Mouse (Mus musculus): Measurements from ENCODE around the gene Mettl27. TPM values are rescaled to one million over a fixed set of nuclear protein-coding genes. Genes with fewer than 3 reads are reported as not detected.

Gene Mettl27
- polyA plus RNA-seq, 1 experiment from 2014 or later, result 8.4 TPM

DNA sequence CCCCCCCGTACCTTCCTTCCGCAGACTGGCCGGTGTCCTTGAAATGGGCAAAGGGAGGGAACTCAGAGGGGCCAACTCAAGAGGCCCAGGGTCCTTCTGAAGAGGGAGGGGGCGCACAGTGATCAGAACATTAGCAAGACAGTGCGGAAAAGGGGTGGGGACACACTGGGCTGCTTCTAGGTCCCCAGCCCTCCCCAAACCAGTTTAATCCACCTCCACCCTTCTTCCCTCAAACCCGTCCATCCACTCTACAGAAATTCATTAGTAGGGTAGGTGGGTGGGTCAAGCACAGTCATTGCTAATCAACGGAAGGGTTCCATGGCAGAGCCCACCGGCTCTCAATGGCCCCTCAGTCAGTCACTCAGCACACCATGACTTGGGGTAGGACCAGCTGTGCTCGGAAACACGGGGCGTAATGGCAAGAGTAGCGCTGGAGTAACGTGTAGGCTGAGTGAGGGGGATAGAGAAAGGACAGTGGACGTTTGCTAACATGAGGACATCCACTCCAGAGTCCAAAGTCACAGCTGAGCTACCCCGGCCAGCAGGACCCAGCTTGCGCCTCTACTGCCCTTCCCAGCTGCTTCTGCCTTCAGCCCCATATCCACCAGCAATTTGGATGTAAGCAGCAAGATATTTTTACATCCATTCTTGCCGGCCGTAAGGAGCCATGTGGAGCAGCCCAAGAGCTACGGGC lies 13.2 kb downstream of the Mettl27 start:
- WGBS, result 48% methylated on average over 17 of the region's 19 CpGs
- Histone ChIP-seq H3K27ac (ENCODE audit: low read length) (no peak overlapping the region), H3K4me3 (replicated peaks; ENCODE audit: low read length) (no peak overlapping the region), H3K36me3 (ENCODE audit: control insufficient read depth, insufficient read depth) (no peaks in the 10 kb centered on the region), H3K4me2 (ENCODE audit: low read length) (no peak overlapping the region), H3K27me3 (replicated peaks; ENCODE audit: control insufficient read depth, insufficient read depth, low read length) (peaks cover 24% of the 10 kb centered on the region), H3K4me1 (replicated peaks; ENCODE audit: control insufficient read depth, insufficient read depth, low read length) (no peaks in the 10 kb centered on the region), H3K9me3 (ENCODE audit: control insufficient read depth, low read length) (no peaks in the 10 kb centered on the region), H3K9ac (replicated peaks; ENCODE audit: low read depth, low read length) (no peak overlapping the region)
- no peak for ATAC-seq

- Histone ChIP-seq H3K4me3 (replicated peaks; ENCODE audit: low read length) (no peak overlapping the region), H3K9me3 (ENCODE audit: control insufficient read depth, low read length) (no peaks in the 10 kb centered on the region), H3K4me1 (replicated peaks; ENCODE audit: control insufficient read depth, insufficient read depth, low read length) (no peaks in the 10 kb centered on the region), H3K27ac (ENCODE audit: low read length) (no peak overlapping the region), H3K4me2 (ENCODE audit: low read length) (no peak overlapping the region), H3K36me3 (ENCODE audit: control insufficient read depth, insufficient read depth) (no peaks in the 10 kb centered on the region), H3K9ac (replicated peaks; ENCODE audit: low read depth, low read length) (no peak overlapping the region), H3K27me3 (replicated peaks; ENCODE audit: control insufficient read depth, insufficient read depth, low read length) (peaks cover 24% of the 10 kb centered on the region)
- 17% methylated on average over 43 of the region's 43 CpGs for WGBS
- no peak for ATAC-seq
Observed at GRCm38 (mm10) chr5:134946063-134946856, 14.1 kb downstream of the Mettl27 start.

DNA sequence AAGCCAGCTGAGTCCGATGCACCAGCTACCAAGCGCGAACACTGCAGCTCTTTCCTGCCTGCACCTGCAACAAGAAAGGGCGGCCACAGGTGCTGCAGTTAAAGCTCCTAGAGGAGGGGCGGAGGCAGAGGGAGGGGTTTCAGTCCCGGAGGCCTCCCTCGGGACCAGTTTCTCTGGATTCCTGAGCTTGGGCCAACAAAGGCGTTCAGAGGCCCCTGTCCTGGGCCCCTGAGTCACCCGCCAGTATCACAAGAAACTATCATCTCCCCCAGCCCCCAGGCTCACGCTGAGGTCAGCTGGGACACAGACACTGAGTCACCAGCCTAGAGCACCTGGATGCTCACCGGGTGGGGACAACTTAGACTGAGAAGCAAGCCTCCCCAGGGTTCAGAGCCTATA lies 14.7 kb downstream of the Mettl27 start, which contains the start of gene Cldn4:
TSS of gene Cldn4 (minus strand) at position 78 of the 399 bp plus-strand sequence.
- Histone ChIP-seq H3K36me3 (ENCODE audit: control insufficient read depth, insufficient read depth) (no peaks in the 10 kb centered on the region), H3K27me3 (replicated peaks; ENCODE audit: control insufficient read depth, insufficient read depth, low read length) (peaks cover 24% of the 10 kb centered on the region), H3K4me2 (ENCODE audit: low read length) (no peak within 1 kb of the TSS), H3K4me3 (replicated peaks; ENCODE audit: low read length) (no peak within 1 kb of the TSS), H3K27ac (ENCODE audit: low read length) (no peak within 1 kb of the TSS), H3K9me3 (ENCODE audit: control insufficient read depth, low read length) (no peaks in the 10 kb centered on the region), H3K9ac (replicated peaks; ENCODE audit: low read depth, low read length) (no peak within 1 kb of the TSS), H3K4me1 (replicated peaks; ENCODE audit: control insufficient read depth, insufficient read depth, low read length) (no peaks in the 10 kb centered on the region)
- 10% methylated on average over 11 of the region's 11 CpGs for WGBS
- no peak for ATAC-seq

DNA sequence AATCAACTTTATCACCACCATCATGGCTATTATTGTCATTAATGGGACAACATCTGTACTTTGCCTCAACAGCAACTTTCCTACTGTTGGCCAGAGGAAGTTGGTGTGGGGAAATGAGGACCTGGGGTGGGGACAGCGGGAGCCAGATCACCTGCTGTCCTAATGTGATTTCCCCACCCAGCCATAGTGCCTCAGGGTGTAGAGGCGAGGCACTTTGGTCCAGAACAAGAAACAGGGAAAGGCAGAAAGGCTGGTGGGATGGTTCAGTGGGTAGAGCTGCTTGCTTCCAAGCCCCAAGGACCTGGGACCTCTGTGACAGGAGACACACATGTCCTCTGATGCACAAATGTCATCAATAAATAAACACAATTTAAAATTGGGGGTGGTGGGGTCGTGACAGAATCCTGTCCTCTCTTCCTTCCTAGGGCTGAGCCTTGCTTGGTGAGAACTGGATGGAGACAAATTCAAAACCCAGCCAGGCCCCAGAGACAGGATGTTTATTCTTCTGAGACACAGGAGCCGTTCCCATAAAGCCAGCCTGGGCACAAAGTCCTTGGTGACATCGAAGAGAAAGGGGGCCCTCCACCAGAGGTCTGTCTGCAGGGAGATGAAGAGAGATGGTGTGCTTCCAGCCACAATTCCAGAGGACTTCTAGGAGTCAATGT lies 15.4 kb downstream of the Mettl27 start:
- 72% methylated on average over 5 of the region's 5 CpGs for WGBS
- H3K4me3 ChIP-seq (replicated peaks; ENCODE audit: low read length), result no peak overlapping the region
- H3K4me1 ChIP-seq (replicated peaks; ENCODE audit: control insufficient read depth, insufficient read depth, low read length), result no peaks in the 10 kb centered on the region
- H3K27ac ChIP-seq (ENCODE audit: low read length), result no peak overlapping the region
- no peaks in the 10 kb centered on the region for H3K36me3 ChIP-seq (ENCODE audit: control insufficient read depth, insufficient read depth)
- H3K9ac ChIP-seq (replicated peaks; ENCODE audit: low read depth, low read length), result no peak overlapping the region
- peaks cover 24% of the 10 kb centered on the region for H3K27me3 ChIP-seq (replicated peaks; ENCODE audit: control insufficient read depth, insufficient read depth, low read length)
- H3K4me2 ChIP-seq (ENCODE audit: low read length), result no peak overlapping the region
- ATAC-seq, result no peak
- no peaks in the 10 kb centered on the region for H3K9me3 ChIP-seq (ENCODE audit: control insufficient read depth, low read length)

DNA sequence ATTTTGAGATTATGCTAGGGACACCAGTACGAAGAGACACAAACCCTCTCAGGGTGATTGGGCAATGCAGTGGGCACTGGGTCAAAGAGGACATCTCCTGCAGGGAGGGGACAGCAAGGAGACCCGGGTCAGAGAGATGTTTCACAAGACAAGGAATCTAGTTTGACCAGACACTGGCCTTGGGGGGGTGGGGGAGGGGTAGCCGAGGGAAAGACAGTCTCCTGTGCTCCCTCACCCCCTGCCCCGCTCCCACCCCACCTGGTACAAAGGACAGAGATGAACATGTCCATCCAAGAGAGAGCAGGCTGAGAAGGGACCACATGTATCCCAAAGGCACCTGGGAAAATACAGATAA lies 15.9 kb downstream of the Mettl27 start:
- no peak overlapping the region for H3K4me2 ChIP-seq (ENCODE audit: low read length)
- no peaks in the 10 kb centered on the region for H3K4me1 ChIP-seq (replicated peaks; ENCODE audit: control insufficient read depth, insufficient read depth, low read length)
- no peak overlapping the region for H3K27ac ChIP-seq (ENCODE audit: low read length)
- H3K9ac ChIP-seq (replicated peaks; ENCODE audit: low read depth, low read length), result no peak overlapping the region
- WGBS, result 64% methylated on average over 4 of the region's 4 CpGs
- no peak for ATAC-seq
- no peak overlapping the region for H3K4me3 ChIP-seq (replicated peaks; ENCODE audit: low read length)
- no peaks in the 10 kb centered on the region for H3K36me3 ChIP-seq (ENCODE audit: control insufficient read depth, insufficient read depth)
- no peaks in the 10 kb centered on the region for H3K9me3 ChIP-seq (ENCODE audit: control insufficient read depth, low read length)
- peaks cover 24% of the 10 kb centered on the region for H3K27me3 ChIP-seq (replicated peaks; ENCODE audit: control insufficient read depth, insufficient read depth, low read length)

DNA sequence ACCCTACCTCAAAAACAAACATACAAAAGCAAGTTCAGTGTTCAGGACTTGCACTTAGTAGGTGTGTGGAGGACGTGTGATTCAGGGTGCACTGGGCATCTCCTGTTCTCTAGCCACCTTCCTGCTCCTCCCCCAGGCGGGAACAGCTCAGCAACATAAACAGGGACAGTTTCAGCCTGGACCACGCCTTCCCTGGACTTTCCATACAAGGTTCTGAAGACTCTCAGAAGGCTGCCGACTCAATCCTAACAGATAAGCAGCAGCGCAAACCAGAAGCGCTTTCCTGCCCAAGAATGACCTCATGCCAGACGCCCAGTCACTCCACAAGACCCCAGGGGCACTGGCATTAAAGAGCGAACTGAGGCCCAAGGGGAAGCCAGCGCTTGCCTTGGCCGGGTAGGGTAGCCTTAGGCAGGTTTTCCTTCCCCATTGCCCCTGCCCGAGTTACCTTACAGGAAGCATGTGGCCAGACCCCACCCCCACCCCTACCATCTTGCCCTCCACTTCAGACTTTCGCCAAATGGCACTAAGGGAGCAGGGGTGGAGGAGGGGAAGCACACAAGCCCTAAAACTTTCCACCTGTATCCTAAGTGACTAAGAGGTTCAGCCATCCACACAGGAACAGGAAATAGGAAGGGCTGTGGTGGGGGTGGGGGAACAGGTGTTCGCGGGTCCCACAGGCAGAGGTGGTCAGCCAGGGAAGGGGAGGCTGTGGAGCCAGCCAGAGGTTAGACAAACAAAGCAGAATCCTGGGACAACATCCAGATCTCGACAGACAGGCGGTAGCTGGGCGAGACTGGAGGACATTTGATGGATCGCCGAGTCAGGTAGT lies 19.1 kb downstream of the Mettl27 start:
- Histone ChIP-seq H3K36me3 (ENCODE audit: control insufficient read depth, insufficient read depth) (no peaks in the 10 kb centered on the region), H3K27ac (ENCODE audit: low read length) (no peak overlapping the region)
- 52% methylated on average over 19 of the region's 19 CpGs for WGBS

GRCm38 (mm10) chr5:134955491-134955890 lies 23.3 kb downstream of the Mettl27 start:
- WGBS, result 83% methylated on average over 5 of the region's 5 CpGs
- H3K27me3 ChIP-seq (replicated peaks; ENCODE audit: control insufficient read depth, insufficient read depth, low read length), result no peaks in the 10 kb centered on the region
- no peak overlapping the region for H3K27ac ChIP-seq (ENCODE audit: low read length)
- no peak overlapping the region for H3K4me2 ChIP-seq (ENCODE audit: low read length)
- H3K36me3 ChIP-seq (ENCODE audit: control insufficient read depth, insufficient read depth), result no peaks in the 10 kb centered on the region
- no peak overlapping the region for H3K9ac ChIP-seq (replicated peaks; ENCODE audit: low read depth, low read length)
- no peaks in the 10 kb centered on the region for H3K9me3 ChIP-seq (ENCODE audit: control insufficient read depth, low read length)
- no peak for ATAC-seq
- H3K4me1 ChIP-seq (replicated peaks; ENCODE audit: control insufficient read depth, insufficient read depth, low read length), result no peaks in the 10 kb centered on the region
- no peak overlapping the region for H3K4me3 ChIP-seq (replicated peaks; ENCODE audit: low read length)

More for the DNA sequence above, 19.1 kb downstream of the Mettl27 start:
- Histone ChIP-seq H3K27me3 (replicated peaks; ENCODE audit: control insufficient read depth, insufficient read depth, low read length) (peaks cover 12% of the 10 kb centered on the region), H3K4me2 (ENCODE audit: low read length) (no peak overlapping the region), H3K4me3 (replicated peaks; ENCODE audit: low read length) (no peak overlapping the region), H3K9me3 (ENCODE audit: control insufficient read depth, low read length) (no peaks in the 10 kb centered on the region), H3K9ac (replicated peaks; ENCODE audit: low read depth, low read length) (no peak overlapping the region), H3K4me1 (replicated peaks; ENCODE audit: control insufficient read depth, insufficient read depth, low read length) (no peaks in the 10 kb centered on the region)
- no peak for ATAC-seq

GRCm38 (mm10) chr5:134959114-134959513 lies 26.9 kb downstream of the Mettl27 start:
- H3K4me3 ChIP-seq (replicated peaks; ENCODE audit: low read length), result no peak overlapping the region
- no peaks in the 10 kb centered on the region for H3K36me3 ChIP-seq (ENCODE audit: control insufficient read depth, insufficient read depth)
- no peak for ATAC-seq
- no peaks in the 10 kb centered on the region for H3K27me3 ChIP-seq (replicated peaks; ENCODE audit: control insufficient read depth, insufficient read depth, low read length)
- no peak overlapping the region for H3K27ac ChIP-seq (ENCODE audit: low read length)
- no peaks in the 10 kb centered on the region for H3K4me1 ChIP-seq (replicated peaks; ENCODE audit: control insufficient read depth, insufficient read depth, low read length)
- WGBS, result 69% methylated on average over 7 of the region's 7 CpGs
- H3K9me3 ChIP-seq (ENCODE audit: control insufficient read depth, low read length), result no peaks in the 10 kb centered on the region
- H3K4me2 ChIP-seq (ENCODE audit: low read length), result no peak overlapping the region
- no peak overlapping the region for H3K9ac ChIP-seq (replicated peaks; ENCODE audit: low read depth, low read length)

GRCm38 (mm10) chr5:134960430-134960829 lies 28.3 kb downstream of the Mettl27 start:
- no peaks in the 10 kb centered on the region for H3K4me1 ChIP-seq (replicated peaks; ENCODE audit: control insufficient read depth, insufficient read depth, low read length)
- H3K4me2 ChIP-seq (ENCODE audit: low read length), result no peak overlapping the region
- H3K27me3 ChIP-seq (replicated peaks; ENCODE audit: control insufficient read depth, insufficient read depth, low read length), result no peaks in the 10 kb centered on the region
- no peak for ATAC-seq
- WGBS, result 73% methylated on average over 2 of the region's 2 CpGs
- H3K36me3 ChIP-seq (ENCODE audit: control insufficient read depth, insufficient read depth), result no peaks in the 10 kb centered on the region
- H3K4me3 ChIP-seq (replicated peaks; ENCODE audit: low read length), result no peak overlapping the region
- no peak overlapping the region for H3K27ac ChIP-seq (ENCODE audit: low read length)
- H3K9ac ChIP-seq (replicated peaks; ENCODE audit: low read depth, low read length), result no peak overlapping the region
- H3K9me3 ChIP-seq (ENCODE audit: control insufficient read depth, low read length), result no peaks in the 10 kb centered on the region

Data from forebrain, embryonic 16.5 days (tissue).